Mouse (Mus musculus): ENCODE measurements around the gene Gm136. TPM values are rescaled to one million over a fixed set of nuclear protein-coding genes. Genes with fewer than 3 reads are reported as not detected.
A peak's percentile ranks its signal among the peaks of the same experiment; 100 is the strongest.

Gm136 gene
- polyA plus RNA-seq, 1 experiment from 2014 or later: not detected

DNA sequence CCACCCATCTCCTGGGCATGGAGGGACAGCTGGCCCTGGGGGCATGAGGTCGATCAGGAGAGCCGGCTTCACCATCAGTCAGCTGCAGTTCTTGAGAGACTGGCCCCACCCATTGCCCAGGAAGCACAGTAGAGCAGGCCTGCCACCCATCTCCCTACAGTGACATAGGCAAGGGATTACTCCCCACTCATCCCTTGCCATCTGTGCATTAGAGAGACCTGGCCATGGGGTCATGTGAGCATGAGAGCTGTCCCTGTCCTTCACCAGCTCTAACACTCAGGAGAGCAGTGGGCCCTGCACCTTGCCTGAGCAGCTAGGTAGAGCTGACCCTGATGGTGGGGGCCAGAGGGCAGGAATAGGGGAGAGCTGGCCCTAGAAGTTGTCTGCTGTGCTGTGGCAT, 29.6 kb upstream of the Gm136 start:
- no peak for DNase-seq (ENCODE audit: low spot score)
- Histone ChIP-seq H3K27me3 (ENCODE audit: insufficient read depth, low read length) (no peaks in the 10 kb centered on the region), H3K9me3 (replicated peaks; ENCODE audit: low read length) (no peaks in the 10 kb centered on the region), H3K4me3 (replicated peaks; ENCODE audit: low read depth, low read length) (no peak overlapping the region), H3K4me2 (ENCODE audit: low read length) (no peak overlapping the region), H3K27ac (no peak overlapping the region), H3K36me3 (ENCODE audit: insufficient read depth, low read length) (no peaks in the 10 kb centered on the region), H3K4me1 (replicated peaks; ENCODE audit: insufficient read depth, low read length) (no peaks in the 10 kb centered on the region), H3K9ac (ENCODE audit: low read depth, low read length) (no peak overlapping the region)
- no peak for TF ChIP-seq CTCF (IDR thresholded peaks at IDR 0.05; ENCODE audit: low read depth)
- ATAC-seq (replicated peaks; ENCODE audit: low FRiP score, low read depth): no peak
- WGBS: 77% methylated on average over 2 of the region's 2 CpGs

DNA sequence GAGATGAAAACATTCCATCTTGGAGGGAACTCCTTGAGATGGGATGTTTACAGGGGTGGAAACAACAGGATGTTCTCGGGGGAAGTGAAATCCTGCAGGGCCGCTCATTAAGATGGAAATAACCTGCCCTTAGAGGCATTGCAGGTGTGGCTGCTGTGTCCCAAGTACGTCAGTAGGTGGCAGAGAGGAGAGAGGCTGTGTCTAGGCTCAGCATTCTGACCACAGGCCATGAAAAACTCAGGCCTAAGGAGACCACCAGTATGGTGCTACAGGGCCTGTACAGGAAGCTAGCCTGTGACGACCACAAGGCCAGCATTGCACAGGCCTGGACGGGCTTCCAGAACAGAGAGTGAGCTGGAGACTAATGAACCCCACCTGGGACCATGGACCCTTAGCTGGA, 28.8 kb upstream of the Gm136 start:
- ATAC-seq (replicated peaks; ENCODE audit: low FRiP score, low read depth): no peak
- Histone ChIP-seq H3K4me1 (replicated peaks; ENCODE audit: insufficient read depth, low read length) (no peaks in the 10 kb centered on the region), H3K27ac (no peak overlapping the region), H3K27me3 (ENCODE audit: insufficient read depth, low read length) (no peaks in the 10 kb centered on the region), H3K9ac (ENCODE audit: low read depth, low read length) (no peak overlapping the region), H3K4me3 (replicated peaks; ENCODE audit: low read depth, low read length) (no peak overlapping the region), H3K9me3 (replicated peaks; ENCODE audit: low read length) (no peaks in the 10 kb centered on the region), H3K4me2 (ENCODE audit: low read length) (no peak overlapping the region), H3K36me3 (ENCODE audit: insufficient read depth, low read length) (no peaks in the 10 kb centered on the region)
- WGBS: 60% methylated on average over 5 of the region's 5 CpGs
- TF ChIP-seq CTCF (IDR thresholded peaks at IDR 0.05; ENCODE audit: low read depth): peak; percentile 50; the same call in 1 of the 2 replicates
- DNase-seq (ENCODE audit: low spot score): no peak

DNA sequence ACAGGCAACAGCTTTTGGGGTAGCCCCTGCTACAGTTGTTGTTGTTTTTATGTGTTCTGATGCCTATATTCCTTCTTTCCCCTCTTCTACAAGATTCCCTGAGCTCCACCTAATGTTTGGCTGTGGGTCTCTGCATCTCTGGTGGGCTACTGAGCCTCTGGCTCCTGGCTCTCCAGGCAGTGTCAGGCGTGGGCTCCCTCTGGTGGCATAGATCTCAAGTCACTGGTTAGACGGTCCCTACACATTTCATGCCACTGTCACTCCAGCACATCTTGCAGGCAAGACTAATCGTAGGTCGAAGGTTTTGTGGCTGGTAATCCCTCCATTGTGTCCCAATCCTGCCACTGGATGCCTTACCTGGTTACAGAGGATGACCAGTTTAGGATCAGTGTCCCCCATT, 26.7 kb upstream of the Gm136 start:
- H3K36me3 ChIP-seq (ENCODE audit: insufficient read depth, low read length): no peaks in the 10 kb centered on the region
- H3K4me1 ChIP-seq (replicated peaks; ENCODE audit: insufficient read depth, low read length): no peaks in the 10 kb centered on the region
- H3K27ac ChIP-seq: no peak overlapping the region
- no peak overlapping the region for H3K9ac ChIP-seq (ENCODE audit: low read depth, low read length)
- peak; percentile 31 for DNase-seq (ENCODE audit: low spot score)
- no peak overlapping the region for H3K4me3 ChIP-seq (replicated peaks; ENCODE audit: low read depth, low read length)
- peak; percentile 64 for TF ChIP-seq CTCF (IDR thresholded peaks at IDR 0.05; ENCODE audit: low read depth)
- no peaks in the 10 kb centered on the region for H3K9me3 ChIP-seq (replicated peaks; ENCODE audit: low read length)
- no peaks in the 10 kb centered on the region for H3K27me3 ChIP-seq (ENCODE audit: insufficient read depth, low read length)
- WGBS: 44% methylated on average over 4 of the region's 4 CpGs
- ATAC-seq (replicated peaks; ENCODE audit: low FRiP score, low read depth): no peak
- H3K4me2 ChIP-seq (ENCODE audit: low read length): no peak overlapping the region

DNA sequence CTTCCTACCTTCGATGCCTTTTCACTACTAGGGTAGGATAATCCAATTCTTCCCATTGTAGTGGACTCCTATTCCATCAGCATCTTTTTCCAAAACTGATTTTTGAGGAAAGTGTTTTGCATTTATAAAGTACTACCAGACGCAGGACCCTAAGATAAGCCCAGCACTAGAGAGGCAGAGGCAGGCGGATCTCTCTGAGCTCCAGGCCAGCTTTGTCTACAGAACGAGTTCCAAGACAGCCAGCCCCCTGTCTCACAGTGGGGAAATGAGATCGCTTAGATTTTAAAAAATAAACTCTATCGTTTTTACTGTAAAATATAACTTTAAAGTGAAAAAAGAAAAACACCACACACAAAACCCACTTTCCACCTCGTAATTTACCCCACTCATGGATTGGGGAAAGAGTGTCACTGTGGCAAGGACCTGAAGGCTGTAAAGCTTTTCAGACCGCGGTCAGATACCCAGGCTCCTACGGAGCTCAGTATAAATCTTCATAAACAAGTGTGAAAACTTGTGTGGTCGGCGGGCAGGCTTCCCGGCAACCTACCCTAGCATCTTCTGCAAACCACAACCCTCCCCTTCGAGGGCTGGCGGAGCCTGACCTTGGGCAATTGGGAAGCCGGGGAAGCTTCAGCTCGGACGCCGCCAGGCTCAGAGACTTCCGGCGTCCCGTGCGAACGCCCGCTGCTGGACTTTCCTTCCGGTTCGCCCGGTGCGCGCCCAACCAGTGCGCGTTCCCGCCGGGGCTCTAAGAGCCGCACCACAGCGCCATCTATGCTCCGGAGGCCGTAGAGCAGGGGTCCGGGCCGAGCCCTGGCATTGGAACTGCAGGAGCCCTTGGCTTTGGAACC, 21.8 kb upstream of the Gm136 start, which contains the start of gene Smim8:
TSS of gene Smim8 (minus strand) at position 747 of the 851 bp plus-strand sequence.
- peak within 1 kb of the TSS; percentile 75 for H3K9ac ChIP-seq (ENCODE audit: low read depth, low read length)
- peak within 1 kb of the TSS; percentile 59 for H3K4me3 ChIP-seq (replicated peaks; ENCODE audit: low read depth, low read length)
- DNase-seq (ENCODE audit: low spot score) (peak; percentile 96), ATAC-seq (replicated peaks; ENCODE audit: low FRiP score, low read depth) (peak; percentile 97)
- peak within 1 kb of the TSS; percentile 86 for H3K27ac ChIP-seq
- H3K4me1 ChIP-seq (replicated peaks; ENCODE audit: insufficient read depth, low read length): no peaks in the 10 kb centered on the region
- whole genome bisulfite sequencing: 5% methylated on average over 40 of the region's 40 CpGs
- H3K27me3 ChIP-seq (ENCODE audit: insufficient read depth, low read length): no peaks in the 10 kb centered on the region
- peak; percentile 93 for TF ChIP-seq CTCF (IDR thresholded peaks at IDR 0.05; ENCODE audit: low read depth)
- H3K36me3 ChIP-seq (ENCODE audit: insufficient read depth, low read length): no peaks in the 10 kb centered on the region
- H3K9me3 ChIP-seq (replicated peaks; ENCODE audit: low read length): no peaks in the 10 kb centered on the region
- H3K4me2 ChIP-seq (ENCODE audit: low read length): peak within 1 kb of the TSS; percentile 72

DNA sequence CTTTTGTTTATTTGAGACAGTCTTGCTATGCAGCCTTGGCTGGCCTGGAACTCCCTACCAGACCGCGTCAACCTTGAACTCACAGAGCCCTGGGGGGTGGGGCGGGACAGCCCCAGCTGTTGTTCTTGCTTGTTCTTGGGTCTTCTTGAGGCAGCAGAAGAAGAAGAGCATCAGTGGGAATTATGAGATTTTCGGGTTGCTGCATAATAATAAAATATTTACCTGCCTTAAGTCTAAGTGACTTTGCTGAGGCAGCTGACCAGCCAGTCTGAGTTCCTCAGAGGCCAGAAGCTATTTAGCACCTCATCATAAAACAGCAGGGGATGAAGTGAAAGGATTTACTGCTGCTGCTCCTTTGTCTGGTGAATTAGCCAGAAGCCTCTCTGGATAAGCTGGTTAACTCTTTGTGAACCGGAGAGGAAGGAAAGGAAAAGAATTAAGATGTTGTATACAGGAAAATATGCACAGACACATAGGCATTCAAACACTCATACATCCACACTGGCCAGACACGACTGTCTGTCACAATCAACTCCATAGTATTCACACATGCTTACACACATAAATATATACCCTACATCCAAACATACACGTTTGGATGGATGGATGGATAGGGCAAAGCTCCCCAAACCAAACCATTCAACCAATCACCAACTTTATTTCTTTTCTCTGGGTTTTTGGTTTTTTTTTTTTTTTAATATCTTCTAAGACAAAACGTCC, 15.7 kb upstream of the Gm136 start:
- no peak overlapping the region for H3K4me3 ChIP-seq (replicated peaks; ENCODE audit: low read depth, low read length)
- DNase-seq (ENCODE audit: low spot score) (no peak), ATAC-seq (replicated peaks; ENCODE audit: low FRiP score, low read depth) (no peak)
- H3K9me3 ChIP-seq (replicated peaks; ENCODE audit: low read length): no peaks in the 10 kb centered on the region
- 0 out of 2 replicates have a peak, but pooled peaks cover 5% of the 10 kb centered on the region for H3K36me3 ChIP-seq (ENCODE audit: insufficient read depth, low read length)
- H3K27ac ChIP-seq: no peak overlapping the region
- no peak for TF ChIP-seq CTCF (IDR thresholded peaks at IDR 0.05; ENCODE audit: low read depth)
- 14% methylated on average over 8 of the region's 8 CpGs for WGBS
- no peak overlapping the region for H3K9ac ChIP-seq (ENCODE audit: low read depth, low read length)
- H3K27me3 ChIP-seq (ENCODE audit: insufficient read depth, low read length): no peaks in the 10 kb centered on the region
- no peak overlapping the region for H3K4me2 ChIP-seq (ENCODE audit: low read length)
- H3K4me1 ChIP-seq (replicated peaks; ENCODE audit: insufficient read depth, low read length): no peaks in the 10 kb centered on the region

DNA sequence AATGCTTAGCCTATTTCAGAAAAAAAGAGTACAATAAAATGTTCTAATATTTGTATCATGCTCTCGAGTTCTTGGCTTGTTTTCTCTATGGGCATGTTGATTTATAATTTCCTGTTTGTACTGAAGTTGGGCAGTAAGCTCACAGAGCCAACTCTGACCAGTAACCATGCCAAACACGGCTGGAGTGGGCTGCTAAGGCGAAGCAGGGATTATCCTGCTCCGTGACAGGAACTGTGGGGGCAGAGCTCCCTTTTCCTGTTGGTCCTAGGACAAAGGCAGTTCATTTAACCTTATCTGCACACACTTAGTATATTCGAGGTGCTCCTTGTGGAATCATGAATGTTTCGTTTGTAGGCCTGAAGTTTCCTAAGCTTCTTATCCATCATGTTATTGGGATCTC, 6.8 kb downstream of the Gm136 start:
- no peak for ATAC-seq (replicated peaks; ENCODE audit: low FRiP score, low read depth)
- WGBS: 25% methylated on average over 6 of the region's 6 CpGs

More for the DNA sequence above, 6.8 kb downstream of the Gm136 start:
- no peak for TF ChIP-seq CTCF (IDR thresholded peaks at IDR 0.05; ENCODE audit: low read depth)
- DNase-seq (ENCODE audit: low spot score): peak; percentile 12
- Histone ChIP-seq H3K27me3 (ENCODE audit: insufficient read depth, low read length) (no peaks in the 10 kb centered on the region), H3K36me3 (ENCODE audit: insufficient read depth, low read length) (no peaks in the 10 kb centered on the region), H3K4me3 (replicated peaks; ENCODE audit: low read depth, low read length) (no peak overlapping the region), H3K4me1 (replicated peaks; ENCODE audit: insufficient read depth, low read length) (no peaks in the 10 kb centered on the region), H3K27ac (no peak overlapping the region), H3K9ac (ENCODE audit: low read depth, low read length) (no peak overlapping the region), H3K9me3 (replicated peaks; ENCODE audit: low read length) (no peaks in the 10 kb centered on the region), H3K4me2 (ENCODE audit: low read length) (no peak overlapping the region)

Data from kidney, postnatal 0 days (tissue).